Mouse (Mus musculus) duodenum, adult 2 months (tissue): ENCODE measurements around the gene Olfr1135. TPM values are rescaled to one million over a fixed set of nuclear protein-coding genes. Genes with fewer than 3 reads are reported as not detected.

ENCODE experiments used
- polyA plus RNA-seq: library from polyadenylated mRNA; depleted of rRNA; stranded (reverse); fragments of >200 nt; gene quantifications from 2 replicates; pipeline ENCODE4 v1.2.3, GENCODE M21; 2012; ENCODE audit warnings: low replicate concordance; rRNA removed

The Olfr1135 gene
- polyA plus RNA-seq = not detected in 2 replicates

GRCm38 (mm10) chr2:87673564-87673963 is at the start of gene Olfr1135:
Gene Olfr1135 (minus strand): TSS chr2:87673664.

DNA sequence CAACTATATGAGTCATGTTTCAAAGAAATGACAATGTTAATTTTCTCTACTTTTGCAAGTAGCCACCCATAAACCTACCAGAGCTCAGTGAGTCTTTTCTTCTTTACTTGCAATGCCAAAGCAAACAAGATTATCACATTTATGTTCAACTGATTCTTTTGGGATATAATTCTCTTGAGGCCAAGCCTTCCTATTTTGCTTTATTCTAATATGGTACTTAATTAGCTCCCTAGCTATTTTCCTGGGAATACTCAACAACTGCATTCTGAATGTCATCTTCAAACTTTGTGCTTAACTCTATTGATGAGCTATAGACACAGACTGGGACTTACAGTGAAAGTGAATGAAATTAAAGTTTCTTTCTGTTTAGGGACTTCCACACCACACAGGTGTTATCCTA is 39.6 kb upstream of the Olfr1135 start, which contains the start of gene Olfr1137:
Olfr1137 (minus strand) TSS at position 101 of the 400 bp plus-strand sequence.

GRCm38 (mm10) chr2:87693847-87694246 is 20.4 kb upstream of the Olfr1135 start, which contains the start of gene Olfr1136:
Gene Olfr1136 (minus strand): TSS chr2:87693947.

GRCm38 (mm10) chr2:87658360-87658759 is 15.1 kb downstream of the Olfr1135 start, which contains the start of gene Olfr1134:
Gene Olfr1134 (minus strand): TSS chr2:87658460.

DNA sequence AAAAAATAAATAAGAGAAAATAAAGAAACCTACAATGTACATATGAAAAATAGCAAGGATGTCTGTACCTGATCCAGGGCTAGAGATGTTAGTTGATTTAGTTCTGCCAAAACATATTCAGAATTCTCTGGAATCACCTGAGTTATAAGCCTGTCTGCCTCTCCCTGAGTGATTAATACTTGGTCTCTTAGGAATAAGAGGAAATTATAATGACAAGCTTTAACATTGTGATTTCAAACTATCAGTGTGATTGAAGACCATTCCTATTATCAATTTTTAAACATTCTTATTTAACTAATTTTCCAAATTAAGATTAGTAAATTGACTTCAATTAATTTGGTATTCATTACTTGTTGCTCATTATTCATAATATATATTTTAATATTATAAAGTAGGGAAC is 26.2 kb downstream of the Olfr1135 start, which contains the start of gene Olfr1133:
Olfr1133 (minus strand) TSS at position 101 of the 400 bp plus-strand sequence.

GRCm38 (mm10) chr2:87637435-87637834 is 36.0 kb downstream of the Olfr1135 start, which contains the start of gene Olfr1132:
Gene Olfr1132 (minus strand): TSS chr2:87637535.

DNA sequence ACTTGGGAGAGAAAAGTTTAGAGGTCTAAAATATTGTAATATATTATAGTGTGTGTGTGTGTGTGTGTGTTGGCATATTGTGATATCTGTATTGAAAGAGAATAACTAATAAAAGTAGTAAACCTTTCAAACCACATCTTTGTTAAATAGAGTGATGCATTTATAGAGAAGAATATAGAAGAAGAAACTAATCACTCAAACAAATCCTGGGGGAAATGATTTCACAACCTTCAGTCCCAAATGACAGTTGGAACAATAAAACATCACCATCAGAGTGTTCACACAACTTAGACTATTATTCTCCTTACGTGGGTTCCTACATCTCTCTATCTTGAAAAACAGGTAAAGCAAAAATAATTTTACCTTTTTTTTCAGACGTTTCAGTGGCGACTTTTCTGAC is 46.7 kb downstream of the Olfr1135 start, which contains the start of gene Olfr1131:
Olfr1131 (plus strand) TSS at position 301 of the 400 bp plus-strand sequence.

Other genes starting within 250 kb of the Olfr1135 start
- gene Olfr1124, start 243.4 kb downstream of the Olfr1135 start, polyA plus RNA-seq = not detected in 2 replicates
- gene Olfr1126, start 219.7 kb downstream of the Olfr1135 start, polyA plus RNA-seq = not detected in 2 replicates
- gene Pramel7, start 176.6 kb downstream of the Olfr1135 start, polyA plus RNA-seq = not detected in 2 replicates
- gene Pramel6, start 167.1 kb downstream of the Olfr1135 start, polyA plus RNA-seq = not detected in 2 replicates
- not detected in 2 replicates for gene Olfr153, start 141.9 kb downstream of the Olfr1135 start, polyA plus RNA-seq
- gene Olfr1128, start 128.1 kb downstream of the Olfr1135 start, polyA plus RNA-seq = not detected in 2 replicates
- gene Olfr1129, start 99.8 kb downstream of the Olfr1135 start, polyA plus RNA-seq = not detected in 2 replicates
- not detected in 2 replicates for gene Olfr1130, start 67.5 kb downstream of the Olfr1135 start, polyA plus RNA-seq
- gene Olfr1131, start 46.6 kb downstream of the Olfr1135 start, polyA plus RNA-seq = not detected in 2 replicates
- gene Olfr1132, start 36.1 kb downstream of the Olfr1135 start, polyA plus RNA-seq = not detected in 2 replicates
- not detected in 2 replicates for gene Olfr1133, start 26.3 kb downstream of the Olfr1135 start, polyA plus RNA-seq
- gene Olfr1134, start 15.2 kb downstream of the Olfr1135 start, polyA plus RNA-seq = not detected in 2 replicates
- not detected in 2 replicates for gene Olfr1136, start 20.3 kb upstream of the Olfr1135 start, polyA plus RNA-seq
- gene Olfr1137, start 39.5 kb upstream of the Olfr1135 start, polyA plus RNA-seq = not detected in 2 replicates
- not detected in 2 replicates for gene Olfr1138, start 66.3 kb upstream of the Olfr1135 start, polyA plus RNA-seq
- gene Olfr1140, start 70.1 kb upstream of the Olfr1135 start, polyA plus RNA-seq = not detected in 2 replicates
- gene Olfr1141, start 80.3 kb upstream of the Olfr1135 start, polyA plus RNA-seq = not detected in 2 replicates
- gene Olfr152, start 105.8 kb upstream of the Olfr1135 start, polyA plus RNA-seq = not detected in 2 replicates
- not detected in 2 replicates for gene Olfr1143, start 126.9 kb upstream of the Olfr1135 start, polyA plus RNA-seq
- gene Olfr1145, start 136.2 kb upstream of the Olfr1135 start, polyA plus RNA-seq = not detected in 2 replicates
- gene Olfr1148, start 156.9 kb upstream of the Olfr1135 start, polyA plus RNA-seq = not detected in 2 replicates
- not detected in 2 replicates for gene Olfr1150-ps1, start 170.3 kb upstream of the Olfr1135 start, polyA plus RNA-seq
- gene Olfr1151, start 182.2 kb upstream of the Olfr1135 start, polyA plus RNA-seq = not detected in 2 replicates
- not detected in 2 replicates for gene Olfr1152, start 192.8 kb upstream of the Olfr1135 start, polyA plus RNA-seq
- gene Olfr1153, start 221.3 kb upstream of the Olfr1135 start, polyA plus RNA-seq = not detected in 2 replicates
- gene Olfr1154, start 231.5 kb upstream of the Olfr1135 start, polyA plus RNA-seq = not detected in 2 replicates